Mouse (Mus musculus) adrenal gland, adult 2 months (tissue): ENCODE measurements around the gene Pkdrej. TPM values are rescaled to one million over a fixed set of nuclear protein-coding genes. Genes with fewer than 3 reads are reported as not detected.
"Not testable (repeated sequence)": the region's sequence is repeated elsewhere in the genome, so short reads cannot be mapped to it uniquely, and the experiment has no call there.

ENCODE experiments used
- DNase-seq: peaks from one replicate; pipeline ENCODE4 v3.0.0; 2021
- polyA plus RNA-seq: library from polyadenylated mRNA; depleted of rRNA; stranded (reverse); fragments of >200 nt; gene quantifications from 2 replicates; pipeline ENCODE4 v1.2.3, GENCODE M21; 2012
- total RNA-seq, 2 experiments: library from RNA; stranded (reverse); gene quantifications; 2 replicates each; pipeline ENCODE4 v1.2.3; 2021

Pkdrej gene
- total and polyA plus RNA-seq, 3 experiments: 0.08 to 0.69 (median 0.20) TPM

GRCm38 (mm10) chr15:85810462-85810805 lies 11.1 kb downstream of the Pkdrej start:
- no peak for DNase-seq

DNA sequence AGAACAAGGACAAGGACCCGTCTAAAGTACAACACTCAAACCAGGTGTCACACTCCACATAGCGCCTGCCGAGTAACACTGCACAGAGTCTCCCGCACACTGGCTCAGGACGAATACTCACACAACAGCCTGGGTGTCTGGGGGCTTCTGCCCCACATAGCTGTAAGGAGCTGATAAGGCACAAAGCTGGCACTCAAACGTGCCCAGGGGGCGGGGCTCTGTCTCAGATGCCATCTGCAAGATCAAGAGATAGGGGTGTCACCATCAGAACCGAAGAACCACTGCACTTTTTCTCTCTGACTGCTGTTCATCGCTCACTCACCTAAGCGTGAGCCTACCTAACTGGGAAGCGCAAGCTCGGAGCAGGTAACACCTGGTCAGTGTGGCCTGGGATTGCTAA lies 12.4 kb downstream of the Pkdrej start:
- DNase-seq: no peak

DNA sequence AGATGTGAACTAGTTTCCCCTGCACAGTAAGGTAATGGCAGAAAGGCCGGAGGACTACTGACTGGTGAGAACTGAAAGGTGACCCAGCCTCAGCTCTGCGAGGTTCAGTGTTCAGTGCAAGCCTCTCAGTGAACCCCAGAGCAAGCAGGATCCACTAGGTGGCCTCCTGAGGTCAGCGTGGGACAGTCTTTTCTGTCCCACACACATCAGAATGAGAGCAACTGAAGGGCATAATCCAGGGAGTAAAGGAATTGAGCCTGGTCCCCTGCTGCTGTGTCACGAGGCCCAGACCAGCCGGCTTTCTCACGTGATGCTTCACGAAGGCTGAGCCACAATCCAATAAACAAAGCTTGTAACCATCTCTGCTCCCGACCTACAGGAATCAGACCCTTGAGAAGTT lies 13.1 kb downstream of the Pkdrej start:
- no peak for DNase-seq

GRCm38 (mm10) chr15:85808031-85808430 lies 13.5 kb downstream of the Pkdrej start:
- DNase-seq: no peak

DNA sequence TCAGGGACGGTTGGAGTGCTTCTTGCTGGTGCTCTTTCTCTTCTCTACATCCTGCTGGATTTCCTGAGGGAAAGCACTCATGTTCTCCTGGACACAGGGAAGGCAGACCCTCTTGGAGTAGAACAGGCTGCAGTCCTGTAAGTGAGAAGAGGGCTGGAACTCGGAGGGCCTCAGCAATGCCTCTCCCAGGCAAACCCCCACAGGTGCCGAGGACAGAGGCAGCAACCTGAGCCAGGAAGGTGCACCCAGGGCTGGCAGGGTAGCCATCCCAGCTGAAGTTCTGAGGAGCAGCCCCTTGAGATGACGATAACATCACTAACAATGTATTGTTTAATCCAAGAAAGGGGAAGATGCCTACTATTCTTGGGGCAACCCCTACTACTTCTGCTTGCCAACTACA lies 14.1 kb downstream of the Pkdrej start:
- DNase-seq: no peak

GRCm38 (mm10) chr15:85806886-85807285 lies 14.6 kb downstream of the Pkdrej start:
- DNase-seq: peak; percentile 15

GRCm38 (mm10) chr15:85802931-85803330 lies 18.6 kb downstream of the Pkdrej start:
- DNase-seq: peak; percentile 55

DNA sequence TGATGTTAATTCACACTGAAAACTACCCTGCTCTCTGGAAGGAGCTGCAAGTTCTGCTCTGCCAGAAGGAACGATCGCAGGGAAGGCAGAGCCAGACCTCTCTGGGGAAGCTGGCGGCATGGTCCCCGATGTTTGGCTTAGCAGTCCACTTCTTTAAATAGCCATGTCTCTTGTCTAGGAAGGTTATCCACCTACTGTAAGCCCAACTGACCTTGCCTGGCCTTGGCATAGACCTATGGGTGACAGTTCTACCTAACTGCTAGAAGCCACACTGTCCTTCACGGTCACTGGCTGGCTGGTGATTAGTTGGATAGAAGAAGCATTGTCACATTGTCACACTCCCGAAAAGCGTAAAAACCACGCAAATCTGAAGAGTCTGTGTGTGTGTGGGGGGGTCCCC lies 22.9 kb downstream of the Pkdrej start:
- DNase-seq: no peak

DNA sequence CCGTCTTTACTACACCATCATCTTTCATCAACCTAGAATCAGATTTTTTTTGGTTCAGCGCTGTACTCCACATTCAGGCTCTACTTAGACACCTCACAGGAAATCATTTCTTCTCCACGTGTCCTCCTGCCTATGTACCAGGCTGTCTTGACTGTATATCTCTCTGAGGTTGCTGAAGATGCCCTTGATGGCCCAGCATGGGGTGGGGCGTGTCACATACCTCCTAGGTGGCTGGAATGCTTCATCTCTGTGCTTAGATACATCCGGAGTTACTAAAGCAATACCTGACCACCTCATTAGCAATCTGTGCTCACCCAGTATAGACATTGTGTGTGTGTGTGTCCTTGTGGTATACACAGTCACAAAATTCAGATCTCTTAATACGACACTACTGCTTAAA lies 26.0 kb downstream of the Pkdrej start:
- DNase-seq: no peak

- DNase-seq: peak; percentile 44
These were observed 28.7 kb downstream of the Pkdrej start for GRCm38 (mm10) chr15:85792819-85793218.

DNA sequence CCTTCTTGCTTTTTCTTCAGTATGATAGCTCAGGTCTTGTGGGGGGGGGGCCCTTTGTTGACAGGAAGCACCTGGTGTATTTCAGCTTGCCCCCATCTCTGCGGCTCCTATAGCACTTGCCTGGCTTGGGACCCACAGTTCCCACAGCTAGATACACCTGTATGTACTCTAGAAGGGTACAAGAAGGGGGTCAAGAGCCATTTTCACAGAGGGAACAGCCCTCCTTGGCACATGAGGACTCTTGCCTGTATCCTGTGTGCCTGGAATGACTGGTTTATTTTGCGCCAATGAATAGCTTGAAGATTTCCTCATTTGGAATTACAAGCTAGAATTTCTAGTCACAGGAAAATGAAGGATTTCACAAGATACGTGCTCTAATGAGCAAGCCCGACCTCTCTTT lies 30.1 kb downstream of the Pkdrej start:
- no peak for DNase-seq

- DNase-seq: no peak
These were observed 32.9 kb downstream of the Pkdrej start for GRCm38 (mm10) chr15:85788633-85789032.

GRCm38 (mm10) chr15:85788051-85788450 lies 33.5 kb downstream of the Pkdrej start:
- no peak for DNase-seq

DNA sequence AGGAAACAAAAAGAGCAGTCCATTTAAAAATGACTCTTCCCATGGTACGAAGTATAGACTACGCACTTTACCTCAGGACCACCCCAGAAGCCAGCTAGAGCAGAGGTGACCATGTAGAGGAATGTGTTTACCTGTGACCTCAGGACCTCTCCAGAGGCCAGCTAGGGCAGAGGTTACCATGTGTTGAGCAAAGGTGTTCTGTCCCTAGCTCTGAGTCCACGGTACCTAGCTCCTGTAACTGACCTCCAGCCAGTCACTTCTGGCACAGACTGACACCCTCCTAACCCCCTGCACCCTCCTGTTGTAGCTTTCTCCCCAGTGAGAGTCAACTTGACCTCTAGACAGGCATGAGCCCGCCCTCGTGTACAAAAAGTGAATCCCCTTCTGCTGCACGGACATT lies 34.1 kb downstream of the Pkdrej start:
- DNase-seq: no peak

GRCm38 (mm10) chr15:85786711-85787110 lies 34.8 kb downstream of the Pkdrej start:
- DNase-seq: no peak

GRCm38 (mm10) chr15:85784341-85784740 lies 37.2 kb downstream of the Pkdrej start:
- DNase-seq: no peak

DNA sequence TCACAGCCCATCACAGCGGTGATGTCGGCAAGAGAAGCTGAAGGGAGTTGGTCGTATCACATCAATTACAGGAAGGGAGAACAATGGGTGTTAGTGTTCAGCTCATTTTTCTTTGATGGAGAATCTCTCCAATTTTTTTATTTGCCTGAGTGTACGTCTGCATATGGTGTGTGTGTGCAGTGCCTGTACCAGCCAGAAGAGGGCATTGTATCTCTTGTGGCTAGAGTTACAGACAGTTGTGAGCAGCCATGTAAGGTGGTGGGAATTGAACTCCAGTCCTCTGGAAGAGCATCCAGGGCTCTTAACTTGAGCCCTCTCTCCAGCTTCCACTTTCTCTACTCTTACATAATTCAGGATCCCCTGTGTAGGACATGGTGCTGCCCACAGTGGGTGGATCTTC lies 38.4 kb downstream of the Pkdrej start:
- no peak for DNase-seq

- not testable (repeated sequence) for DNase-seq
These were observed 42.6 kb downstream of the Pkdrej start for GRCm38 (mm10) chr15:85778891-85779290.

- no peak for DNase-seq
These were observed 44.8 kb downstream of the Pkdrej start for GRCm38 (mm10) chr15:85776771-85777170.

DNA sequence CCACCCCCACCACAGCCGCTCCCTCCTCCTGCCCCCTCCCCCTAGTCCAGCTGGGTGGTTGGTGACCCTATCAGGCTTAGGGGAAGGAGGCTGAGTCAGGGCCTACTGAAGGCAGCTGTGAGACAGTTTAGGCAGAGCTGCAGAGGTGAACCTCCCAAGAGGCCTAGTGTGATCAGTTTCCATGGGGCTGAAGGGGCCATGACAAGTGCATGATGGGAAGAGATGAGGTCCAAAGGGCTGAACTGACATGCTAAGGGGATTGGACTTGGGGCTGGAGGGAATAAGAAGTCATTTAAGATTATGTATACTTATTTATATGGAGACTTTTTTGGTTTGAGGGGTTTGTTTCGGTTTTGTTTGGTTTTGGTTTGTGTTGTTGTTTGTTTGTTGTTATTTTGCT lies 45.3 kb downstream of the Pkdrej start:
- no peak for DNase-seq

DNA sequence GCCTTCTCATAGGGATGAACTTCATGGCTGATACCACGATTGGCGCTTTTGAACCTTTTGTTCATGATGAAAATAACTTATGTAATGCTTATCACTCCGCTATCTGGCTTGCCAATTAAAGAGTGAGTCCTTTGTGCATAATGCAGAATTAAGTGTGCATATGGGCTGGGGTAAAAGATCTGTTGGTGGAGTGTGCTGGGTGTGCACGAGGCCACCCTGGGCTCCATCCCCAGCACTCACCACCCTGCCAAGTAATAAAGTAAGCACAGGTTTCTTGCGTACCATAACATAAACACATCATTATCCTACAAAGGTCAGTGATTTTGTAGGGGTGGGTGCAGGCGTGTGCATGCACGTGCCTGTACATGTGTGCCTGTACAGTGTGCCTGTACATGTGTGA lies 46.5 kb downstream of the Pkdrej start:
- no peak for DNase-seq

DNA sequence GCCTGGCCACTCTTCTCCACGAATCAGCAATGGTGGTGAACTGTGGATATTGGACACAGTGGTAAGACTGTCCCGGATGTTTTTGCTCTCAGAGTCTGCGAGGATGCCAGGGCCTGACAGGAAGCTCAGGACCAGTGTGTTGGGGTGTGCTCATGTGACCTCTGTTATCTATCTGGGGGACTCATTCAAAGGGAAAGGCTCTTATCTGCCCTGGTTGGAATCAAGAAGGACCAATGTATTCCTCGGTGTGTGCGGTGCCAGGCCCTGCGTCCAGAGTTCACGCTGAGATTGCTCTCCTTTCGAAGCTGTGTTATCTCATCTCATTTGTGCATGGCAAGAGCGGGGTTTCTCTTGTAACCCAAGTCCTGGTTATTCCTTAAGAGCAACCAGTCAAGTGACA lies 47.1 kb downstream of the Pkdrej start:
- no peak for DNase-seq

DNA sequence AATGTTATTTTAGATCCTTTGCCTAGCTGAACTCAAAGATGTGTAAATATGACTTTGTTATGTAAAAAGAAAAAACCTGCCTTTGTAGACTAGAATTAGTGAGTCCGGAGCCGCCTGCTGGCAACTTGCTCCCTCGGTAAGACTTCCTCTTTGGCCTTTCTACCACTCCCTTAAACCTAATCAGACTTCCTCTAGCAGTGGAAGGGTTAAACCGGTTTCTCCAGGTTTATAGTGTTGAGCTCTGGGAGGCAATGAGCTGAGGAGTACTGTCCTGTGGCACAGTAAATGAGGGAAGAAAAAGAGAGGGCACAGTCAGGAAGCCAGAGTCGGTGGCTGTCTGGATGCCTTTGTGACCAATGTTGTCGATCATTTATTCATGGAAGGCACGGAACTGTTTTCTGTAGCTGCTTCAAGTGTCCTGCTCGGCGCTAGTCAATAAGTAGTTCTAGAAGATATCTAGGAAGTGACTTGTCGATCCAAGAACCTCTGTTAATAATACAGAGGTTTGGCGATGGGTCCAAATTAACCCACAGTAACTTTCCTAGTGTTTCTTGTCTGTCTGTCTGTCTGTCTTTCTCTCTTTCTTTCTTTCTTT lies 49.3 kb downstream of the Pkdrej start:
- no peak for DNase-seq

GRCm38 (mm10) chr15:85771306-85772121 lies 50.0 kb downstream of the Pkdrej start:
- peak; percentile 38 for DNase-seq
